Comparison of ENCODE assay signal across 11 mouse cellular contexts in the genomic region with DNA sequence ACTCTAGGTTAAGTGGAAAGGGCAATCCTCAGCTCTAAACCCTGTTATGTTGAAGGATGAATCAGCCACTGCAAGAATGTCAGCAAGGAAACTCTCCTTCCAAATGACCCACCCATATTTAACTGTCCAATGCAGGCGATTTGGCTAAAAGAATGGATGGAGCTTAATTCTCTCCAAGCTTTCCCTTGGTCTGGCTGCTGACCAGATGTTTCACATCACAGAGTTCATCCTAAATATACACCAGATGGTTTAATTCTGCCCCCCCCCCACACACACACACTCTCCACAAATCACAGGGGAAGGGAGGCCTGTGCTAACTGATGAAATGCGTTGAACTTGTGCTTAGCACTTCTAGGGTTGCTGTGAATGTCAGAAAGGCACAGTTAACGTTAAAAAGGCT. TPM values are rescaled to one million over a fixed set of nuclear protein-coding genes. Genes with fewer than 3 reads are reported as not detected.
DNase-seq lines count a peak whose midpoint lies in the region; ATAC-seq lines count a peak whose summit lies in the region.
"Had no signal": no experiment of that assay in that cellular context is flagged by ENCODE, and none has a peak within 500 bp of the region (broad histone marks: within the 10 kb centered on the region; RNA-seq: fewer than 3 reads in every experiment).

No protein-coding gene starts in this region.

- no peak overlapping the region for H3K4me3 ChIP-seq in forebrain, embryonic 10.5 days
- no peak overlapping the region for H3K4me3 ChIP-seq in forebrain, embryonic 12.5 days (replicated peaks)
- no peak overlapping the region for H3K4me3 ChIP-seq in lung, embryonic 15.5 days
- H3K4me3 ChIP-seq: forebrain, embryonic 15.5 days had no signal

- H3K9me3 ChIP-seq in forebrain, embryonic 10.5 days, result no peaks in the 10 kb centered on the region
- H3K9me3 ChIP-seq in forebrain, embryonic 12.5 days, result no peaks in the 10 kb centered on the region
- no peaks in the 10 kb centered on the region for H3K9me3 ChIP-seq in lung, embryonic 15.5 days
- H3K9me3 ChIP-seq: forebrain, embryonic 15.5 days had no signal

- no peak overlapping the region for H3K4me2 ChIP-seq in forebrain, embryonic 12.5 days
- H3K4me2 ChIP-seq in lung, embryonic 15.5 days, result no peak overlapping the region
- H3K4me2 ChIP-seq: forebrain, embryonic 15.5 days had no signal

- WGBS in forebrain, embryonic 10.5 days, result 62% methylated on average over 3 of the region's 3 CpGs
- 76% methylated on average over 3 of the region's 3 CpGs for WGBS in forebrain, embryonic 12.5 days
- 38% methylated on average over 3 of the region's 3 CpGs for WGBS in lung, embryonic 15.5 days

- DNase-seq in forebrain, embryonic 10.5 days (ENCODE audit: extremely low spot score, low spot score), result peak; percentile 22
- no peak for DNase-seq in lung, postnatal 36 days
- peak; percentile 48 for DNase-seq in forelimb bud, embryonic 11.5 days (ENCODE audit: low read depth, low spot score)
- peak; percentile 2 for DNase-seq in skeletal muscle tissue, adult 2 months (ENCODE audit: low read depth, low spot score)
- DNase-seq in cerebellum, postnatal 25 days, result no peak
- no peak for DNase-seq in urinary bladder, postnatal 25 days (ENCODE audit: low spot score)
- DNase-seq: lung, adult 18-20 months had no signal

- no peak overlapping the region for H3K9ac ChIP-seq in forebrain, embryonic 12.5 days
- H3K9ac ChIP-seq in lung, embryonic 15.5 days, result no peak overlapping the region
- H3K9ac ChIP-seq: forebrain, embryonic 15.5 days had no signal

- H3K27me3 ChIP-seq in forebrain, embryonic 10.5 days (ENCODE audit: poor library complexity, severe bottlenecking), result no peaks in the 10 kb centered on the region
- no peaks in the 10 kb centered on the region for H3K27me3 ChIP-seq in forebrain, embryonic 12.5 days
- no peaks in the 10 kb centered on the region for H3K27me3 ChIP-seq in lung, embryonic 15.5 days
- H3K27me3 ChIP-seq: forebrain, embryonic 15.5 days had no signal

- H3K27ac ChIP-seq in forebrain, embryonic 10.5 days, result no peak overlapping the region
- no peak overlapping the region for H3K27ac ChIP-seq in forebrain, embryonic 12.5 days
- no peak overlapping the region for H3K27ac ChIP-seq in lung, embryonic 15.5 days
- H3K27ac ChIP-seq: forebrain, embryonic 15.5 days had no signal

- no peaks in the 10 kb centered on the region for H3K36me3 ChIP-seq in forebrain, embryonic 10.5 days (replicated peaks)
- H3K36me3 ChIP-seq in forebrain, embryonic 12.5 days (replicated peaks), result no peaks in the 10 kb centered on the region
- no peaks in the 10 kb centered on the region for H3K36me3 ChIP-seq in lung, embryonic 15.5 days
- H3K36me3 ChIP-seq: forebrain, embryonic 15.5 days had no signal

- peaks cover 5% of the 10 kb centered on the region; the same call in 1 of the 2 replicates for H3K4me1 ChIP-seq in forebrain, embryonic 10.5 days
- no peaks in the 10 kb centered on the region; the same call in 1 of the 2 replicates for H3K4me1 ChIP-seq in forebrain, embryonic 12.5 days
- peaks cover 11% of the 10 kb centered on the region; the same call in 1 of the 2 replicates for H3K4me1 ChIP-seq in lung, embryonic 15.5 days
- H3K4me1 ChIP-seq: forebrain, embryonic 15.5 days had no signal

- no peak for ATAC-seq in forebrain, embryonic 12.5 days (ENCODE audit: low FRiP score)
- ATAC-seq in lung, embryonic 15.5 days (ENCODE audit: borderline replicate concordance, extremely low read depth, low FRiP score, low TSS enrichment), result peak; percentile 85
- ATAC-seq: activated CD4-positive, CD25-positive, alpha-beta regulatory T cell, adult 4 months; forebrain, embryonic 15.5 days had no signal

RNA-seq across cellular contexts. Expression of a gene that starts 21.4 kb away (rescaled TPM):
- not detected in 2 replicates for polyA plus RNA-seq in forebrain, embryonic 10.5 days (2016; fragmentation: Nextera tagmentation; extraction: Ambion mirVana)
- not detected in 2 replicates for polyA plus RNA-seq in forebrain, embryonic 12.5 days (2016; fragmentation: Nextera tagmentation; extraction: Ambion mirVana)
- polyA plus RNA-seq in lung, embryonic 15.5 days (2015; fragmentation: Nextera tagmentation; extraction: Ambion mirVana), result 0.24 TPM in 1 of 2 replicates, not detected in the other
- polyA plus RNA-seq: activated CD4-positive, CD25-positive, alpha-beta regulatory T cell, adult 4 months; forebrain, embryonic 15.5 days had no signal

Comparison
In these comparisons a context has a peak if more than half of its experiments do, and no peak if none do; other contexts are left out.
1. DNase-seq: peak in forebrain, embryonic 10.5 days (single experiment), forelimb bud, embryonic 11.5 days (single experiment) and skeletal muscle tissue, adult 2 months (single experiment); none in lung, postnatal 36 days (single experiment), cerebellum, postnatal 25 days (0 of 2) and urinary bladder, postnatal 25 days (single experiment).